8 mouse cellular contexts compared by ENCODE assay signal in the genomic region with DNA sequence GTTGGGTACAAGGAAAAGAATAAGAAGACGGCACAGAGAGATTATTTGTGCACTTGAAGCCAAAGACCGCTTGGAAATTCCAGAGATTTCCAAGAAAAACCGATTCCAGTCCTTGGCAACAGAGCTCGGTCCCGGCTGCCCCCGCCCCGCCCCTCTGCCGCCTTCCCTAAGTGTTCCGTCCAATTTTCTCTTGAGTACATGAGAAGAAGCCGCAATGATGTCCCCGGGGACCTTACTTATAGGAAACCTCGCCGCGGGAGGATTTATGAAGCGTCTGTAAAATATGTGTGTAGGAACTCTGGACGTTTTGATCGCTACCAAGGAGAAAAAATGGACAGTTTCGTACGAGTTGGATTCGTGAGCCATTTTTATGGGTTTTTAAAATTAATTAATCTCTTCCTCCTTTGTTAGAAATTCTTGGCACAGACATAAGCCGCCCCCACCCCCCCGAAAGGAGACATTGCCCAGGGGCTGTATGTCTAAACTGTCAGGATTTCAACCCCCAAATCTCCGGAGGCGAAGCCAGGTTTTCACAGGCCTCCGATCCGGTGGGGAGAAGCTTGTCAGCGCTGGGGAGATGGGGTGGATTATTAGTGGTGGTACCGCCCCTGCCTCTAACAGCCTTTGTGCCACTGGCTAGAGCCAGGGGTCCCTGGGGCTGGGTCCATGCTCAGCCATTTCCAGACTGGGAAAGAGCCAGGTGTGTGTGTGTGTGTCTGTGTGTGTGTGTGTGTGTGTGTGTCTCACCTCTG.
DNase-seq lines count a peak whose midpoint lies in the region; ATAC-seq and TF ChIP-seq lines count a peak whose summit lies in the region.

No protein-coding gene starts in this region.

- peak overlapping the region; percentile 42 for H3K4me2 ChIP-seq in lung, embryonic 15.5 days
- peak overlapping the region; percentile 43 for H3K4me2 ChIP-seq in kidney, embryonic 16.5 days (replicated peaks; ENCODE audit: low read depth, low read length)

- ATAC-seq in lung, embryonic 15.5 days (ENCODE audit: borderline replicate concordance, extremely low read depth, low FRiP score, low TSS enrichment): no peak
- ATAC-seq in kidney, embryonic 16.5 days (ENCODE audit: low FRiP score, low TSS enrichment): no peak; the same call in 1 of the 2 replicates

- no peak for TF ChIP-seq CTCF in lung, adult 2 months (IDR thresholded peaks at IDR 0.05; ENCODE audit: insufficient read depth, low read length)

- TF ChIP-seq POLR2A in lung, adult 2 months (IDR thresholded peaks at IDR 0.05; ENCODE audit: borderline replicate concordance, extremely low read depth, low read depth, low read length): no peak

- H3K27ac ChIP-seq in lung, embryonic 15.5 days: no peak overlapping the region
- H3K27ac ChIP-seq in kidney, embryonic 16.5 days (ENCODE audit: low read length): no peak overlapping the region
- 0 out of 2 replicates have a peak overlapping the region, but pooled peaks have one; percentile 3 for H3K27ac ChIP-seq in midbrain, embryonic 10.5 days (replicated peaks)

- H3K36me3 ChIP-seq in lung, embryonic 15.5 days: no peaks in the 10 kb centered on the region
- H3K36me3 ChIP-seq in kidney, embryonic 16.5 days (ENCODE audit: insufficient read depth, low read length): no peaks in the 10 kb centered on the region
- no peaks in the 10 kb centered on the region for H3K36me3 ChIP-seq in midbrain, embryonic 10.5 days

- H3K9ac ChIP-seq in lung, embryonic 15.5 days: no peak overlapping the region
- peak overlapping the region; percentile 46; the same call in 1 of the 2 replicates for H3K9ac ChIP-seq in kidney, embryonic 16.5 days (replicated peaks; ENCODE audit: low read length)

- peak overlapping the region; percentile 6 for H3K4me3 ChIP-seq in lung, embryonic 15.5 days
- no peak overlapping the region for H3K4me3 ChIP-seq in lung, adult 2 months (replicated peaks; ENCODE audit: extremely low read depth, low read depth, low read length)
- H3K4me3 ChIP-seq in kidney, embryonic 16.5 days (ENCODE audit: low read length): peak overlapping the region; percentile 30
- H3K4me3 ChIP-seq in midbrain, embryonic 10.5 days: peak overlapping the region; percentile 49

- H3K27me3 ChIP-seq in lung, embryonic 15.5 days: peaks cover 12% of the 10 kb centered on the region; the same call in 1 of the 2 replicates
- H3K27me3 ChIP-seq in kidney, embryonic 16.5 days (ENCODE audit: insufficient read depth, low read length): peaks cover 25% of the 10 kb centered on the region; the same call in 1 of the 2 replicates
- peaks cover 61% of the 10 kb centered on the region for H3K27me3 ChIP-seq in midbrain, embryonic 10.5 days (ENCODE audit: low read depth, poor library complexity, severe bottlenecking)

- H3K4me1 ChIP-seq in lung, embryonic 15.5 days: peaks cover 27% of the 10 kb centered on the region
- H3K4me1 ChIP-seq in lung, adult 2 months (ENCODE audit: control insufficient read depth, insufficient read depth, low read length): peaks cover 13% of the 10 kb centered on the region
- H3K4me1 ChIP-seq in kidney, embryonic 16.5 days (ENCODE audit: insufficient read depth, low read length): peaks cover 28% of the 10 kb centered on the region
- H3K4me1 ChIP-seq in midbrain, embryonic 10.5 days: peaks cover 38% of the 10 kb centered on the region

- 3% methylated on average over 28 of the region's 28 CpGs for WGBS in lung, embryonic 15.5 days
- 18% methylated on average over 28 of the region's 28 CpGs for WGBS in lung, adult 2 months
- WGBS in kidney, embryonic 16.5 days: 4% methylated on average over 28 of the region's 28 CpGs
- 7% methylated on average over 28 of the region's 28 CpGs for whole genome bisulfite sequencing in midbrain, embryonic 10.5 days

- DNase-seq in lung, adult 2 months: no peak
- peak; percentile 64 for DNase-seq in forelimb bud, embryonic 11.5 days (ENCODE audit: low read depth, low spot score)
- DNase-seq in midbrain, embryonic 10.5 days (ENCODE audit: low spot score): peak; percentile 45
- no peak for DNase-seq in layer of hippocampus, adult 9-10 months (ENCODE audit: low spot score)
- no peak for DNase-seq in thymus, postnatal 36 days
- DNase-seq in right cerebral cortex, postnatal 25 days: no peak

- H3K9me3 ChIP-seq in lung, embryonic 15.5 days: no peaks in the 10 kb centered on the region
- H3K9me3 ChIP-seq in kidney, embryonic 16.5 days (ENCODE audit: low read length): no peaks in the 10 kb centered on the region
- peaks cover 8% of the 10 kb centered on the region; the same call in 1 of the 2 replicates for H3K9me3 ChIP-seq in midbrain, embryonic 10.5 days (replicated peaks)

Comparison
In these comparisons a context has a peak if more than half of its experiments do, and no peak if none do; other contexts are left out.
1. DNase-seq: peak in forelimb bud, embryonic 11.5 days (single experiment) and midbrain, embryonic 10.5 days (single experiment); none in lung, adult 2 months (single experiment), layer of hippocampus, adult 9-10 months (single experiment), thymus, postnatal 36 days (0 of 2) and right cerebral cortex, postnatal 25 days (single experiment).